Mouse (Mus musculus) liver, embryonic 14.5 days (tissue): ENCODE measurements around the gene Fam92b.

Experiments used
- CTCF ChIP-seq: IDR thresholded peaks from 2 replicates; pipeline ENCODE4 v1.5.1; 2016; ENCODE audit warnings: antibody characterized with exemption, low read depth, control low read depth
- EP300 ChIP-seq: IDR thresholded peaks from 2 replicates; pipeline ENCODE4 v1.6.1; 2016; ENCODE audit warnings: antibody characterized with exemption, low read depth

- TF ChIP-seq CTCF = no peak
- TF ChIP-seq EP300 = no peak
Observed at GRCm38 (mm10) chr8:120133169-120133568, 44.1 kb downstream of the Fam92b start.
